Mouse (Mus musculus): ENCODE measurements around the gene Gm4177. TPM values are rescaled to one million over a fixed set of nuclear protein-coding genes. Genes with fewer than 3 reads are reported as not detected.

Gene Gm4177
- not detected for polyA plus RNA-seq (2014; fragmentation: Illumina TruSeq; extraction: RNeasy Lipid Tissue Mini Kit (QIAGEN cat#74804); ENCODE audit: insufficient read depth, low read depth, low replicate concordance)

GRCm38 (mm10) chr7:21796628-21797027 lies at the start of gene Gm4177:
TSS of gene Gm4177 (minus strand) at chr7:21796728.

GRCm38 (mm10) chr7:21844167-21844566 lies 47.6 kb upstream of the Gm4177 start, which contains the start of gene Gm5725:
TSS of gene Gm5725 (minus strand) at chr7:21844267.

GRCm38 (mm10) chr7:21832051-21832450 lies 35.5 kb upstream of the Gm4177 start, which contains the start of gene Vmn1r135:
TSS of gene Vmn1r135 (plus strand) at chr7:21832351.

DNA sequence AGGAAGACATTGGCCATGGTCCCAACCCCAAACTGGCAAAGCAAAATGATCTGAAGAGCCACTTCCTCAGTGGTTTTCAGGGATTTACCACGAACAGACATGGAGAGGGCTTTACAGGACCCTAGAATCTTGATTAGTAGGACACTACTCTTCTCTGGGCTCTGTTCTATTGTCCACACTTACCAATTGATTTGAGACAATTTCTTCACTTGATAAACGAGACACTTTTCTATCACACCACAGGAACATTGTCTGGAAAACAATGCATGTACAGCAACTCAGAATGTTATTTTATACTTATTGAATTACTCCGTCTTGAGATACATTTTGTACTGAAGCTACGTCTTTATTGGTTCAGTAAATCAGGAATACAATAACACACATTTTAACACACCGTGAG lies 35.2 kb downstream of the Gm4177 start, which contains the start of gene Gm4175:
Gene Gm4175 (minus strand): TSS at position 101 of the 400 bp plus-strand sequence.

Other genes starting within 250 kb of the Gm4177 start
- not detected for gene Vmn1r132, start 182.6 kb downstream of the Gm4177 start, polyA plus RNA-seq (2014; fragmentation: Illumina TruSeq; extraction: RNeasy Lipid Tissue Mini Kit (QIAGEN cat#74804); ENCODE audit: insufficient read depth, low read depth, low replicate concordance)
- not detected for gene Gm4175, start 35.3 kb downstream of the Gm4177 start, polyA plus RNA-seq (2014; fragmentation: Illumina TruSeq; extraction: RNeasy Lipid Tissue Mini Kit (QIAGEN cat#74804); ENCODE audit: insufficient read depth, low read depth, low replicate concordance)
- not detected for gene Vmn1r135, start 35.6 kb upstream of the Gm4177 start, polyA plus RNA-seq (2014; fragmentation: Illumina TruSeq; extraction: RNeasy Lipid Tissue Mini Kit (QIAGEN cat#74804); ENCODE audit: insufficient read depth, low read depth, low replicate concordance)
- gene Gm5725, start 47.5 kb upstream of the Gm4177 start, polyA plus RNA-seq (2014; fragmentation: Illumina TruSeq; extraction: RNeasy Lipid Tissue Mini Kit (QIAGEN cat#74804); ENCODE audit: insufficient read depth, low read depth, low replicate concordance) = not detected
- gene Gm5891, start 124.6 kb upstream of the Gm4177 start, polyA plus RNA-seq (2014; fragmentation: Illumina TruSeq; extraction: RNeasy Lipid Tissue Mini Kit (QIAGEN cat#74804); ENCODE audit: insufficient read depth, low read depth, low replicate concordance) = not detected
- not detected for gene Vmn1r137, start 197.9 kb upstream of the Gm4177 start, polyA plus RNA-seq (2014; fragmentation: Illumina TruSeq; extraction: RNeasy Lipid Tissue Mini Kit (QIAGEN cat#74804); ENCODE audit: insufficient read depth, low read depth, low replicate concordance)
- gene Vmn1r138, start 232.2 kb upstream of the Gm4177 start, polyA plus RNA-seq (2014; fragmentation: Illumina TruSeq; extraction: RNeasy Lipid Tissue Mini Kit (QIAGEN cat#74804); ENCODE audit: insufficient read depth, low read depth, low replicate concordance) = not detected

Data from lung, adult 10 weeks (tissue).